Mouse (Mus musculus) kidney, adult 2 months (tissue): ENCODE measurements around the gene Gm10553. TPM values are rescaled to one million over a fixed set of nuclear protein-coding genes. Genes with fewer than 3 reads are reported as not detected.
"Not testable (repeated sequence)": the region's sequence is repeated elsewhere in the genome, so short reads cannot be mapped to it uniquely, and the experiment has no call there.

ENCODE experiments used
- DNase-seq: peaks from one replicate; pipeline ENCODE4 v3.0.0; 2021
- H3K27ac ChIP-seq: fragments of 200-500 bp; 2 replicates; pipeline ENCODE4 v1.5.1; 2012; ENCODE audit warnings: low read depth, low read length, control low read depth, inconsistent platforms; ENCODE audit not compliant: insufficient read depth
- H3K27me3 ChIP-seq: fragments of 200-500 bp; replicated peaks from 2 replicates; pipeline ENCODE4 v1.6.1; 2012; ENCODE audit warnings: mild to moderate bottlenecking, moderate library complexity, low read length, inconsistent platforms; ENCODE audit not compliant: control insufficient read depth, insufficient read depth
- H3K36me3 ChIP-seq: fragments of 200-500 bp; 2 replicates; pipeline ENCODE4 v1.6.1; 2012; ENCODE audit warnings: mild to moderate bottlenecking, moderate library complexity, low read length, inconsistent platforms; ENCODE audit not compliant: control insufficient read depth, insufficient read depth
- H3K4me1 ChIP-seq: fragments of 200-500 bp; 2 replicates; pipeline ENCODE4 v1.6.1; 2011; ENCODE audit warnings: low read length; ENCODE audit not compliant: control insufficient read depth, insufficient read depth
- H3K4me3 ChIP-seq: fragments of 200-500 bp; 2 replicates; pipeline ENCODE4 v1.5.1; 2011; ENCODE audit warnings: mild to moderate bottlenecking, low read depth, low read length, control low read depth; ENCODE audit not compliant: insufficient read depth
- WGBS: fragments of 180-500 bp; shearing (Covaris S2); methylation state at CpG from one replicate; pipeline ENCODE4 v1.1.7; 2018; 5-methylcytosine and 5-hydroxymethylcytosine counted together
- polyA plus RNA-seq: library from polyadenylated mRNA; depleted of rRNA; stranded (reverse); fragments of >200 nt; gene quantifications from 2 replicates; pipeline ENCODE4 v1.2.3, GENCODE M21; 2012

Gm10553 gene
- polyA plus RNA-seq, 1 experiment, result not detected

- not testable (repeated sequence) for H3K4me1 ChIP-seq, DNase-seq, H3K27me3 ChIP-seq, H3K4me3 ChIP-seq, H3K36me3 ChIP-seq, H3K27ac ChIP-seq
- WGBS, result 81% methylated on average over 3 of the region's 3 CpGs
Observed at GRCm38 (mm10) chr1:85110876-85111275, 10.9 kb downstream of the Gm10553 start.

DNA sequence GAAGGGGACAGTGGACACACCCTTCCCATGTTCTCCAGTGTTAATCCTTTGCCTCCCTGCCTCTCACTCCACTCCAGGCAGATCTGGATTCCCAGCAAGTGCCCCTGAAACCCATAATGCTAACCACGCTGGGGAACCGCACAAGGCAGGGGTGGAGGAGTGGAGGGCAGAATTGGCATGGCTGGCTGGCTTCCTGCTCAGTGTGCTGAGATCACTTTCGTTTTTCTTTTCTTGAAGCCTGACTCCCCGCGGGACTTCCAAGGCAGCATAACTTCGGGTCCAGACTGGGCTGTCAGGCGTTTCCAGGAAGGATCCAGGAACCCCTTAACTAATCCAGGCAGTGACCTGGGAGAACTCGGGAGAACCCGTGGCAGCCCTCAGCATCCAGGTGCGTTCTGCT is 11.6 kb downstream of the Gm10553 start:
- 57% methylated on average over 10 of the region's 10 CpGs for WGBS
- not testable (repeated sequence) for H3K27ac ChIP-seq, H3K36me3 ChIP-seq, H3K4me1 ChIP-seq, H3K4me3 ChIP-seq, H3K27me3 ChIP-seq
- peak; percentile 27 for DNase-seq

DNA sequence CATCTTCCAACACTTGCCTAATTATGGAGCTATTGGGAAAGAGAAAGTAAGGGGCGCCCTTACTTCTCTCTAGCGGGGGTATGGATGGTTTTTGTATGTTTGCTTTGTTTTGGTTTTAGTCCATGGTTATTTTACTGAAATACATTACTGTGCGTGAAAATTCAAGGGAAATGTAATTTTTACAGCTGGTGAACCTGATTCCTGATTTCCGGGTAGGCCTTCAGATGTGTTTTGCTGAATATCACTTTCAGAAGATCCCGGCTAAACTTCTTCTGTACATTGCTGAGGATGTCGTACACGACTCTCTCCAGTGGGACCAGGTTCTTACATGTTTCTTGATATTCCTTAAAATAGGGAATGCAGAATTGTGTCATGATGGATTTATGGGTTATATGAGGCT is 12.3 kb downstream of the Gm10553 start:
- H3K36me3 ChIP-seq, H3K27me3 ChIP-seq, H3K27ac ChIP-seq, DNase-seq, H3K4me1 ChIP-seq, H3K4me3 ChIP-seq: not testable (repeated sequence)
- 87% methylated on average over 7 of the region's 7 CpGs for WGBS

DNA sequence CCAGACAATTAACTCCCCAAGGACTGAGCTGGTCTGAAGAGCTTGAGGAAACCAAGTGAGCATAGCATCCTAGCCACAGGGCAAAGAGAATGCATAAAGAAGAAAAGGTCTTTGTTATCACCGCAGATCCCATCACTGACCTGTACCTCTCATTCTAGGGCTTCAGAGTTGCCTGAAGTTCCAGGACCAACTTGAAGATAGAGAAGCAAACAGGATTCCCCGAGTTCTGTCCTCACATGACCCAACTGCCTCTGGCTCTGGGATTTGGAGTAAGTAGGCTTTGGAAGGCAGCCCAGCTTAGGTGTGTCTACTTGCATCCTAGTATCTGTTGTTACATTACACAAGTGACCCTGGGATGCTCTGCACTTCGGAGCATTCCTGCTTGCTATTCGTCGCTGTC is 12.9 kb downstream of the Gm10553 start:
- not testable (repeated sequence) for H3K36me3 ChIP-seq, DNase-seq, H3K4me3 ChIP-seq, H3K27me3 ChIP-seq, H3K27ac ChIP-seq, H3K4me1 ChIP-seq
- WGBS, result 71% methylated on average over 2 of the region's 5 CpGs

DNA sequence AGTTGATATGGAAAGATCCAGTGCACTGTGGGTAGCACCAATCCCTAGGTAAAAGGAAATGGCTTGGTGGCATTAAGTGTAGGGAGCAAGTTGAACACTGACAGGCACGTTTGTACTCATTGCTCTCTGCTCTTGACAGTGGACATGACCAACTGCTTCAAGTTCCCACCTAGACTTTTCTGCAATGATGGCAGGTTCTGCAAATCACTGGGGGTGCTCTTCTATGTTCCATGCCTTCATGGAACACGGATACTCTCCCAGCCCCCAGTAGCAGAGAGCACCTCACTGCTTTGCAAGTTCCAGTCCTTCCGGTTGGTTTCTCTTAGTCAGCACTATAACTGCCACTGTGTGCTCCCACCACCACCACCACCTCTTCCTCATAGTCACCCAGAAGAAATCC is 14.1 kb downstream of the Gm10553 start:
- not testable (repeated sequence) for H3K27ac ChIP-seq, H3K36me3 ChIP-seq, DNase-seq, H3K27me3 ChIP-seq, H3K4me1 ChIP-seq, H3K4me3 ChIP-seq
- 80% methylated on average over 3 of the region's 3 CpGs for WGBS

GRCm38 (mm10) chr1:85114666-85115402 is 14.9 kb downstream of the Gm10553 start:
- H3K4me1 ChIP-seq, result not testable (repeated sequence)

DNA sequence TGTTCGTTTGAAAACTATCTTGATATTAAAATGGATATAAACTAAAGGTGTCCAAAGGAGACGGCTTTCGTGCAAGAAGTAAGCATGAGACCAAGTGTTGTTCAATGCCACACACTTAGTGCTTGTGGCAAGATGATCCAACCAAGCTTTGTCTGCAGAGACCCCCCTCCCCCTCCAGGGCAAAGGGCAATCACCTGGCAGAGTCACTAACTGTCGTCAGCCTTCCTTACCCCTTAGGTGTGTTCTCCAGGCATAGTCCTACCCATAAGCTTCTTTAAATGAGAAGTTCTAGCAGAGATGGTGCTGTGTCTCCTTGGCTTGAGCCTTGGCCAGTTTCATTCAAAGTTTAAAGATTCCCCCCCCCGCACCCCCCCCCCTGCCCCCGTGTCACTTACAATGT is 17.6 kb downstream of the Gm10553 start:
- 55% methylated on average over 4 of the region's 6 CpGs for WGBS
- not testable (repeated sequence) for H3K27ac ChIP-seq, H3K4me1 ChIP-seq, DNase-seq, H3K4me3 ChIP-seq, H3K27me3 ChIP-seq, H3K36me3 ChIP-seq

More at GRCm38 (mm10) chr1:85114666-85115402, 14.9 kb downstream of the Gm10553 start:
- 49% methylated on average over 6 of the region's 6 CpGs for WGBS
- H3K4me3 ChIP-seq, H3K27me3 ChIP-seq, H3K27ac ChIP-seq, H3K36me3 ChIP-seq: not testable (repeated sequence)
- DNase-seq, result peak; percentile 72

DNA sequence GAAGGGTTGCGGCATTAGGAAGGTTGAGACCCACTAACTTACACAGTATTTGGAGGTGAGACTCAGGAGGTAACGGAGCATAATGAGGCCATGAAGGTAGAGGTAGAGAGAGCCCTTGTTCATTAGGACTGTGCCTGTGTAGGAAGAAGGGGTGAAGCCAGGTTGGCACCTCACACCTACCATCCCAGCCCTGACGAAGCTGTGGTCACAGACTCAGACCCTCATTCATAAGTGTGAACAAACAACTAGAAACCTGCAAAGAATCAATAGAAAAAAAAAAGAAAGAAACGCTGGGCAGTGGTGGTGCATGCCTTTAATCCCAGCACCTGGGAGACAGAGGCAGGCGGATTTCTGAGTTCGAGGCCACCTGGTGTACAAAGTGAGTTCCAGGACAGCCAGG is 18.4 kb downstream of the Gm10553 start:
- DNase-seq, H3K27me3 ChIP-seq, H3K4me1 ChIP-seq, H3K27ac ChIP-seq, H3K36me3 ChIP-seq, H3K4me3 ChIP-seq: not testable (repeated sequence)
- 74% methylated on average over 6 of the region's 6 CpGs for whole genome bisulfite sequencing

DNA sequence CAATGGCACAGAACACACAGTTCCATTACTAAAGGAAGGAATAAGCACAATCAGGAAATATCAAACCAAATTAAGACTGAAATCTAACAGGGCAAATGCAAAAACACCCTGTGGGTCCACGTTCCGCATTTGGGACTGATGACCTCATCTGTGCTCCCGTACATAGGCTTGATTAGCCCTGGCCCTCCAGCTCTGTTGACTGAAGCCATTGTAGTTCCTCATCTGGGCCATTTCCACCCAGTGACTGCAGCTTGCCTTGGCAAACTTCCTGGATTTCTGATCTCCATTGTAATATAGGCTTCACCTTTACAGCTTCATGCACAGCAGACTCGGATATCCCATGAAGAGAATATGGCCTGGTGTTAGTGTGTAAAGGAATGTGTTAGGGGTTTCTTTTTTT is 21.9 kb downstream of the Gm10553 start:
- not testable (repeated sequence) for H3K36me3 ChIP-seq, H3K4me1 ChIP-seq, H3K4me3 ChIP-seq, H3K27ac ChIP-seq, H3K27me3 ChIP-seq, DNase-seq
- 91% methylated on average over 4 of the region's 4 CpGs for WGBS

DNA sequence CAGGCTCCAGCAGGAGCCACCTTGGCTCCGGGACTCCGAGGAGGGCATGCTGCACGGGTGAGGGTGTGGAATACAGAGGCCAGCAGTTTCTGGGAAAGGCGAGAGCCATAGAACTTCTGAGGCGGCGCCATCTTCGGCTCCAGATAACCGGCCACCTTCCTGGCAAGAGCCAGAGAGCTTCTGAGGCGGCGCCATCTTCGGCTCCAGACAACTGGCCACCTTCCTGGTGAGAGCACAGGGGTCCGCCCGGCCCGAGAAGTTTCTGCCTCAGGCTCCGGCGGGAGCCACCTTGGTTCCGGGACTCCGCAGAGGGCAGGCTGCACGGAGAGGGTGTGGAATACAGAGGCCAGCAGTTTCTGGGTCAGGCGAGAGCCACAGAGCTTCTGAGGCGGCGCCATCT is 33.7 kb downstream of the Gm10553 start:
- not testable (repeated sequence) for H3K27me3 ChIP-seq, H3K4me1 ChIP-seq, H3K27ac ChIP-seq, H3K4me3 ChIP-seq, H3K36me3 ChIP-seq, DNase-seq
- 88% methylated on average over 22 of the region's 22 CpGs for WGBS
